14 mouse cellular contexts compared by ENCODE assay signal in the genomic region with DNA sequence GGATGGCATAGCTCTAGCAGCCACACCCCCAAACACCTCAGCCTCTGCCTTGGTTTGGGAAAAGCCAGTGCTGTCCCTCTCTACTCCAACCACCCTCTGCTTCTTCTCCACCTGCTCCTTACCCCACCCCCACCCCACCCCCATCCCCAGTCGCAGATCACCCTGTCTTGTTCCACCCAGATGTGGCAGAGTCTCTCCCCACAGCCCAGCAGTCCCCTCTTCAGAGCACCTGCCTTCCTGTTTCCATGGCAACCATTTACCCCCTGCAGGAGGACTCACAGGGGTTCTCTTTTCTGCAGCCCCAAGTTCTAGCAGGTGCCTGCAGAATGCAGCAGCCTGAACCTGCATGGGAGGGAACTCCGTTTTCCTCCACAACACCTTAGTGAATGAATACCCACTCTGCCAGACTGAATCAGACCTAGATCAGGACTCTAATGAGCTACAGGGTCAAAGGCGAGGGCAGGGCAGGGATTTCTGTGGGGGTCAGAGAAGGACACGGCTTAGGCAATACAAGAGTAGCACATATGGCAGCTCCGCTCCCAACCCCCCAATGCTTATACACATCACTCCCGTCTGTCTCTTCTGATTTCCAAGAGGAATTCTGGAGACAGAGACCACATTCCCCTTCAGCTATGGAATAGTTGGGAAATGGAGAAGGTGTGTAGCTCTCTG.
A peak's percentile ranks its signal among the peaks of the same experiment; 100 is the strongest.
DNase-seq lines count a peak whose midpoint lies in the region; ATAC-seq lines count a peak whose summit lies in the region.
"Had no signal": no experiment of that assay in that cellular context is flagged by ENCODE, and none has a peak within 500 bp of the region (broad histone marks: within the 10 kb centered on the region; RNA-seq: fewer than 3 reads in every experiment).

No protein-coding gene starts in this region.

- peak overlapping the region; percentile 25; the same call in 1 of the 2 replicates for H3K27ac ChIP-seq in forebrain, embryonic 12.5 days
- H3K27ac ChIP-seq in midbrain, embryonic 10.5 days (replicated peaks) = peak overlapping the region; percentile 63
- H3K27ac ChIP-seq in neural tube, embryonic 15.5 days (replicated peaks) = 0 out of 2 replicates have a peak overlapping the region, but pooled peaks have one; percentile 3
- H3K27ac ChIP-seq: kidney, embryonic 15.5 days; limb, embryonic 10.5 days; stomach, embryonic 15.5 days had no signal

- DNase-seq in brain, adult 2 months (ENCODE audit: low read depth, low spot score) = peak; percentile 27
- DNase-seq in midbrain, embryonic 10.5 days (ENCODE audit: low spot score) = no peak
- DNase-seq in thymus, postnatal 25 days = no peak
- DNase-seq in thymus, postnatal 36 days = no peak
- DNase-seq: adrenal gland, postnatal 10 days; heart, postnatal 4 days; layer of hippocampus, adult 9-11 months; thymus, postnatal 14 days had no signal

- peak; percentile 58 for ATAC-seq in forebrain, embryonic 12.5 days (ENCODE audit: low FRiP score)
- peak; percentile 51; the same call in 1 of the 2 replicates for ATAC-seq in neural tube, embryonic 15.5 days (ENCODE audit: low FRiP score)
- ATAC-seq in erythroid progenitor cell, adult 5-6 weeks (replicated peaks; ENCODE audit: low FRiP score, poor library complexity, severe bottlenecking) = no peak

- H3K4me1 ChIP-seq in forebrain, embryonic 12.5 days = peaks cover 46% of the 10 kb centered on the region
- peaks cover 55% of the 10 kb centered on the region for H3K4me1 ChIP-seq in midbrain, embryonic 10.5 days
- H3K4me1 ChIP-seq in neural tube, embryonic 15.5 days = peaks cover 43% of the 10 kb centered on the region
- H3K4me1 ChIP-seq: kidney, embryonic 15.5 days; stomach, embryonic 15.5 days had no signal

- H3K27me3 ChIP-seq in forebrain, embryonic 12.5 days = no peaks in the 10 kb centered on the region
- no peaks in the 10 kb centered on the region for H3K27me3 ChIP-seq in midbrain, embryonic 10.5 days (ENCODE audit: low read depth, poor library complexity, severe bottlenecking)
- no peaks in the 10 kb centered on the region for H3K27me3 ChIP-seq in neural tube, embryonic 15.5 days (replicated peaks)
- H3K27me3 ChIP-seq: stomach, embryonic 15.5 days had no signal

- H3K4me2 ChIP-seq in forebrain, embryonic 12.5 days = no peak overlapping the region
- H3K4me2 ChIP-seq in neural tube, embryonic 15.5 days = no peak overlapping the region
- H3K4me2 ChIP-seq: kidney, embryonic 15.5 days; stomach, embryonic 15.5 days had no signal

- no peak overlapping the region for H3K9ac ChIP-seq in forebrain, embryonic 12.5 days
- H3K9ac ChIP-seq in neural tube, embryonic 15.5 days (replicated peaks) = no peak overlapping the region
- H3K9ac ChIP-seq: kidney, embryonic 15.5 days; stomach, embryonic 15.5 days had no signal

- 13% methylated on average over 6 of the region's 6 CpGs for WGBS in forebrain, embryonic 12.5 days
- WGBS in midbrain, embryonic 10.5 days = 28% methylated on average over 6 of the region's 6 CpGs
- 27% methylated on average over 6 of the region's 6 CpGs for WGBS in neural tube, embryonic 15.5 days

- no peaks in the 10 kb centered on the region for H3K36me3 ChIP-seq in forebrain, embryonic 12.5 days (replicated peaks)
- no peaks in the 10 kb centered on the region for H3K36me3 ChIP-seq in midbrain, embryonic 10.5 days
- no peaks in the 10 kb centered on the region for H3K36me3 ChIP-seq in neural tube, embryonic 15.5 days
- H3K36me3 ChIP-seq: kidney, embryonic 15.5 days; limb, embryonic 10.5 days; stomach, embryonic 15.5 days had no signal

- no peaks in the 10 kb centered on the region for H3K9me3 ChIP-seq in forebrain, embryonic 12.5 days
- H3K9me3 ChIP-seq in midbrain, embryonic 10.5 days (replicated peaks) = no peaks in the 10 kb centered on the region
- H3K9me3 ChIP-seq in neural tube, embryonic 15.5 days (replicated peaks) = no peaks in the 10 kb centered on the region
- H3K9me3 ChIP-seq: kidney, embryonic 15.5 days; limb, embryonic 10.5 days; stomach, embryonic 15.5 days had no signal

- H3K4me3 ChIP-seq in forebrain, embryonic 12.5 days (replicated peaks) = no peak overlapping the region
- no peak overlapping the region for H3K4me3 ChIP-seq in midbrain, embryonic 10.5 days
- no peak overlapping the region for H3K4me3 ChIP-seq in neural tube, embryonic 15.5 days (replicated peaks)
- H3K4me3 ChIP-seq: kidney, embryonic 15.5 days; limb, embryonic 10.5 days; stomach, embryonic 15.5 days had no signal

Comparison
In these comparisons a context has a peak if more than half of its experiments do, and no peak if none do; other contexts are left out.
1. H3K27ac ChIP-seq: peak in every context shown above with its lines; median percentile 63 in midbrain, embryonic 10.5 days; 25 in forebrain, embryonic 12.5 days; 3 in neural tube, embryonic 15.5 days.